Comparison of ENCODE assay signal across 14 mouse cellular contexts in genomic region chrX:7639536-7640325, GRCm38 (mm10). TPM values are rescaled to one million over a fixed set of nuclear protein-coding genes. Genes with fewer than 3 reads are reported as not detected.
DNase-seq lines count a peak whose midpoint lies in the region; ATAC-seq and TF ChIP-seq lines count a peak whose summit lies in the region.
"Had no signal": no experiment of that assay in that cellular context is flagged by ENCODE, and none has a peak within 500 bp of the region (broad histone marks: within the 10 kb centered on the region; RNA-seq: fewer than 3 reads in every experiment).

No protein-coding gene starts in this region.

- H3K27ac ChIP-seq in kidney, postnatal 0 days = no peak overlapping the region
- peak overlapping the region; percentile 35; the same call in 1 of the 2 replicates for H3K27ac ChIP-seq in hindbrain, embryonic 12.5 days
- peak overlapping the region; percentile 82 for H3K27ac ChIP-seq in neural tube, embryonic 13.5 days (replicated peaks)
- H3K27ac ChIP-seq: liver, embryonic 14.5 days had no signal

- no peaks in the 10 kb centered on the region for H3K27me3 ChIP-seq in kidney, postnatal 0 days (ENCODE audit: insufficient read depth, low read length)
- H3K27me3 ChIP-seq in hindbrain, embryonic 12.5 days = no peaks in the 10 kb centered on the region
- no peaks in the 10 kb centered on the region for H3K27me3 ChIP-seq in neural tube, embryonic 13.5 days

- WGBS in kidney, postnatal 0 days = 26% methylated on average over 13 of the region's 13 CpGs
- WGBS in hindbrain, embryonic 12.5 days = 28% methylated on average over 13 of the region's 13 CpGs
- 24% methylated on average over 13 of the region's 13 CpGs for WGBS in neural tube, embryonic 13.5 days

- TF ChIP-seq CTCF in kidney, postnatal 0 days (IDR thresholded peaks at IDR 0.05; ENCODE audit: low read depth) = no peak

- H3K9me3 ChIP-seq in kidney, postnatal 0 days (replicated peaks; ENCODE audit: low read length) = no peaks in the 10 kb centered on the region
- H3K9me3 ChIP-seq in hindbrain, embryonic 12.5 days (replicated peaks) = no peaks in the 10 kb centered on the region
- H3K9me3 ChIP-seq in neural tube, embryonic 13.5 days = no peaks in the 10 kb centered on the region

- no peak overlapping the region for H3K4me2 ChIP-seq in kidney, postnatal 0 days (ENCODE audit: low read length)
- H3K4me2 ChIP-seq in hindbrain, embryonic 12.5 days (replicated peaks) = peak overlapping the region; percentile 54
- peak overlapping the region; percentile 63 for H3K4me2 ChIP-seq in neural tube, embryonic 13.5 days

- H3K36me3 ChIP-seq in kidney, postnatal 0 days (ENCODE audit: insufficient read depth, low read length) = no peaks in the 10 kb centered on the region
- H3K36me3 ChIP-seq in hindbrain, embryonic 12.5 days = no peaks in the 10 kb centered on the region
- 0 out of 2 replicates have a peak, but pooled peaks cover 4% of the 10 kb centered on the region for H3K36me3 ChIP-seq in neural tube, embryonic 13.5 days

- DNase-seq in kidney, postnatal 0 days (ENCODE audit: low spot score) = no peak
- DNase-seq in kidney, postnatal 10 days = no peak
- peak; percentile 34 to 36 for DNase-seq in cerebellum, postnatal 25 days
- DNase-seq in ovary, postnatal 10 days (ENCODE audit: low spot score) = no peak
- no peak for DNase-seq in heart, adult 8-10 months (ENCODE audit: low spot score)
- DNase-seq: layer of hippocampus, adult 9-11 months; right cerebral cortex, postnatal 14 days had no signal

- H3K4me3 ChIP-seq in kidney, postnatal 0 days (replicated peaks; ENCODE audit: low read depth, low read length) = no peak overlapping the region
- H3K4me3 ChIP-seq in hindbrain, embryonic 12.5 days = peak overlapping the region; percentile 51
- peak overlapping the region; percentile 51 for H3K4me3 ChIP-seq in neural tube, embryonic 13.5 days

- H3K4me1 ChIP-seq in kidney, postnatal 0 days (replicated peaks; ENCODE audit: insufficient read depth, low read length) = no peaks in the 10 kb centered on the region
- H3K4me1 ChIP-seq in hindbrain, embryonic 12.5 days = no peaks in the 10 kb centered on the region
- peaks cover 8% of the 10 kb centered on the region for H3K4me1 ChIP-seq in neural tube, embryonic 13.5 days (replicated peaks)

- ATAC-seq in kidney, postnatal 0 days (replicated peaks; ENCODE audit: low FRiP score, low read depth) = peak; percentile 17; the same call in 1 of the 2 replicates
- peak; percentile 26; the same call in 1 of the 2 replicates for ATAC-seq in hindbrain, embryonic 12.5 days (ENCODE audit: low FRiP score)
- ATAC-seq in neural tube, embryonic 13.5 days (ENCODE audit: low read depth) = peak; percentile 51
- ATAC-seq in megakaryocyte, adult 5-6 weeks (ENCODE audit: poor library complexity, severe bottlenecking) = no peak
- ATAC-seq: CD4-positive, CD25-positive, alpha-beta regulatory T cell, adult 4 months; inflammation-experienced regulatory T-cells, adult 6 months had no signal

- no peak overlapping the region for H3K9ac ChIP-seq in kidney, postnatal 0 days (ENCODE audit: low read depth, low read length)
- peak overlapping the region; percentile 68 for H3K9ac ChIP-seq in hindbrain, embryonic 12.5 days
- peak overlapping the region; percentile 81 for H3K9ac ChIP-seq in neural tube, embryonic 13.5 days
- H3K9ac ChIP-seq: liver, embryonic 14.5 days had no signal

RNA-seq across cellular contexts. Expression of gene Syp, which starts 1.5 kb away (rescaled TPM):
- 1.3 and 1.4 TPM in 2 replicates for polyA plus RNA-seq in kidney, postnatal 0 days (2015; fragmentation: Nextera tagmentation; extraction: Ambion mirVana)
- polyA plus RNA-seq in hindbrain, embryonic 12.5 days (2016; fragmentation: Nextera tagmentation; extraction: Ambion mirVana) = 44.3 and 47.2 TPM in 2 replicates
- 108 and 118 TPM in 2 replicates for polyA plus RNA-seq in neural tube, embryonic 13.5 days (2015; fragmentation: Nextera tagmentation; extraction: Ambion mirVana)
- total RNA-seq in megakaryocyte, adult 5-6 weeks (2015) = 0.50 and 1.5 TPM in 2 replicates
- total RNA-seq in megakaryocyte, adult 5-6 weeks (2017) = 1.2 and 3.7 TPM in 2 replicates
- total RNA-seq in heart, adult 8-10 months (2022) = 1 to 10 TPM; 2.9 to 5.4 (median 3.8) TPM

RNA-seq across cellular contexts. Expression of gene Prickle3, which starts 17.3 kb away (rescaled TPM):
- 9.5 and 9.7 TPM in 2 replicates for polyA plus RNA-seq in kidney, postnatal 0 days (2015; fragmentation: Nextera tagmentation; extraction: Ambion mirVana)
- polyA plus RNA-seq in hindbrain, embryonic 12.5 days (2016; fragmentation: Nextera tagmentation; extraction: Ambion mirVana) = 3.1 TPM in 2 replicates
- polyA plus RNA-seq in neural tube, embryonic 13.5 days (2015; fragmentation: Nextera tagmentation; extraction: Ambion mirVana) = 1.9 and 2.1 TPM in 2 replicates
- total RNA-seq in megakaryocyte, adult 5-6 weeks (2015) = 7.0 and 8.7 TPM in 2 replicates
- 7.9 and 9.3 TPM in 2 replicates for total RNA-seq in megakaryocyte, adult 5-6 weeks (2017)
- total RNA-seq in heart, adult 8-10 months (2022) = 10 to 100 TPM; 18.8 to 22.2 (median 19.5) TPM

RNA-seq across cellular contexts. Expression of gene Plp2, which starts 31.5 kb away (rescaled TPM):
- polyA plus RNA-seq in kidney, postnatal 0 days (2015; fragmentation: Nextera tagmentation; extraction: Ambion mirVana) = 142 and 153 TPM in 2 replicates
- 39.3 and 44.7 TPM in 2 replicates for polyA plus RNA-seq in hindbrain, embryonic 12.5 days (2016; fragmentation: Nextera tagmentation; extraction: Ambion mirVana)
- 27.2 and 33.4 TPM in 2 replicates for polyA plus RNA-seq in neural tube, embryonic 13.5 days (2015; fragmentation: Nextera tagmentation; extraction: Ambion mirVana)
- 987 and 1,037 TPM in 2 replicates for total RNA-seq in megakaryocyte, adult 5-6 weeks (2015)
- total RNA-seq in megakaryocyte, adult 5-6 weeks (2017) = 267 and 300 TPM in 2 replicates
- 10 to 100 TPM; 39.8 to 56.9 (median 51.1) TPM for total RNA-seq in heart, adult 8-10 months (2022)

RNA-seq across cellular contexts. Expression of gene Cacna1f, which starts 32.8 kb away (rescaled TPM):
- 0.04 TPM in 1 of 2 replicates, not detected in the other for polyA plus RNA-seq in kidney, postnatal 0 days (2015; fragmentation: Nextera tagmentation; extraction: Ambion mirVana)
- 0.08 and 0.14 TPM in 2 replicates for polyA plus RNA-seq in hindbrain, embryonic 12.5 days (2016; fragmentation: Nextera tagmentation; extraction: Ambion mirVana)
- polyA plus RNA-seq in neural tube, embryonic 13.5 days (2015; fragmentation: Nextera tagmentation; extraction: Ambion mirVana) = 0.11 and 0.13 TPM in 2 replicates
- 0.40 and 0.59 TPM in 2 replicates for total RNA-seq in megakaryocyte, adult 5-6 weeks (2015)
- total RNA-seq in megakaryocyte, adult 5-6 weeks (2017) = 0.07 and 0.37 TPM in 2 replicates
- not detected for total RNA-seq in heart, adult 8-10 months (2022)
- total RNA-seq: megakaryocyte-erythroid progenitor cell, adult 5-6 weeks had no signal
- polyA plus RNA-seq: CD4-positive, CD25-positive, alpha-beta regulatory T cell, adult 4 months; inflammation-experienced regulatory T-cells, adult 6 months had no signal

RNA-seq across cellular contexts. Expression of gene Ccdc22, which starts 34.4 kb away (rescaled TPM):
- polyA plus RNA-seq in kidney, postnatal 0 days (2015; fragmentation: Nextera tagmentation; extraction: Ambion mirVana) = 27.8 and 29.2 TPM in 2 replicates
- 30.9 and 32.6 TPM in 2 replicates for polyA plus RNA-seq in hindbrain, embryonic 12.5 days (2016; fragmentation: Nextera tagmentation; extraction: Ambion mirVana)
- polyA plus RNA-seq in neural tube, embryonic 13.5 days (2015; fragmentation: Nextera tagmentation; extraction: Ambion mirVana) = 28.0 and 29.6 TPM in 2 replicates
- total RNA-seq in megakaryocyte, adult 5-6 weeks (2015) = 9.5 and 12.3 TPM in 2 replicates
- 20.2 and 26.4 TPM in 2 replicates for total RNA-seq in megakaryocyte, adult 5-6 weeks (2017)
- 10 to 100 TPM in 3 of 4 experiments, 1 to 10 TPM in 1; 8.5 to 11.9 (median 11.1) TPM for total RNA-seq in heart, adult 8-10 months (2022)

Comparison
In these comparisons a context has a peak if more than half of its experiments do, and no peak if none do; other contexts are left out.
1. DNase-seq: peak in cerebellum, postnatal 25 days (2 of 2); none in kidney, postnatal 0 days (single experiment), kidney, postnatal 10 days (single experiment), ovary, postnatal 10 days (single experiment) and heart, adult 8-10 months (single experiment).
2. RNA of gene Syp, which starts 1.5 kb away (polyA plus RNA-seq): 108 to 118 TPM in neural tube, embryonic 13.5 days and 44.3 to 47.2 TPM in hindbrain, embryonic 12.5 days; 1.3 to 1.4 TPM in kidney, postnatal 0 days; every median in the first group is over 10 times any median in the second.